Mouse (Mus musculus) layer of hippocampus, adult 18-20 months (tissue): ENCODE data around the gene Angpt4. TPM values are rescaled to one million over a fixed set of nuclear protein-coding genes. Genes with fewer than 3 reads are reported as not detected.

Source experiments
- DNase-seq, 2 experiments: peaks; one replicate each; pipeline ENCODE4 v3.0.0; 2022; ENCODE audit warnings: low spot score in 2 of 2
- long read RNA-seq: library from polyadenylated mRNA; stranded (forward); transcript quantifications from one replicate; pipeline ENCODE4 v2.0.0, GENCODE M21; 2021
- total RNA-seq, 2 experiments: library from RNA; stranded (reverse); gene quantifications; 2 replicates each; pipeline ENCODE4 v1.2.3; 2021

Angpt4 gene
- not detected for total RNA-seq
- long read RNA-seq: 0 reads

GRCm38 (mm10) chr2:151910919-151911500, at the start of gene Angpt4:
Gene Angpt4 (plus strand): TSS chr2:151911210.
- no peak for DNase-seq

DNA sequence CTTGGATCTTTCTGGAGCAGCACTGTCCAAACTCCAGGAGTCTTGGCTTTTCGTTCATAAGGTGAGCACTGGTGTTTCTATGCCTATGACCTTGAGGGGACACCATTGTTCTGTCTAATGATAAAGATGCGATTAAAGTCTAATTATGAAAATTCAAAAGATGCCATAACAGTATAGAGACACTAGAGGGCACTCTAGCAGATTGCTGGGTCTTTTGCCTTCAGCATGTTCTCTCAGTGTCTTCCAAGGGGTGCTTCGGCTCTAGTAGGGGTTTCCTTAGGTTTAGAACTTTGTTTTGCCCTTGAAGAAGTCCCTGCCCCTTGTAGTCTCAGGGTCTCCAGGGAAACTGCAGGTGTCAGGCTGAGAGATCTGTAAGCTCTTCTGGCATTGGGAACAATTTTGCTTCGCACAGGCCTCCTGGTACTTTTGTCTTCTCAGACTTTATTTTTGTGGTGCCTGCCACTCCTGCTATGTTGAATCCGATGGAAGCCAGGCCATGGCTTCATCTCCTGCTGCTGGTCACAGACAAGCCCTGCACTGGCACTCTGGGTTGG, 48.7 kb upstream of the Angpt4 start:
- DNase-seq: no peak

DNA sequence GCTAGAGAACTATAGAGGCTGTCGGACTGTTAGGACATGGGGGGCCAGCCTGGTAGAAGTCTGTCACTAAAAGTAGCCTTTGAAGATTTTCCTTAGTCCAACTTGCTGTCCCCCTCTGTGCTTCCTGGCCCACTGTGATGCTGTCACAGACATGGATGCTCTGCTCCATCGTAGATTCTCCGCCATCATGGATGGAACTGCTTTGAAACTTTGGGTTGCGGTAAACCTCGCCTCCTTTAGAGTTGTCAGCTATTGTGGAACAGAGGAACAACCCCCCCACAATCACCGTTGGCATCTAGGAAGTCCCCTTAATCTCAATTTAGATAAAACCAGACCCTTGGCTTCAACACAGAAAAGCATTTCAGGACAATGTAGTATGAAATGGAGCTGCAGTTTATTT, 46.1 kb upstream of the Angpt4 start:
- no peak for DNase-seq

GRCm38 (mm10) chr2:151866487-151866886, 44.5 kb upstream of the Angpt4 start:
- DNase-seq: peak; percentile 35 to 78

DNA sequence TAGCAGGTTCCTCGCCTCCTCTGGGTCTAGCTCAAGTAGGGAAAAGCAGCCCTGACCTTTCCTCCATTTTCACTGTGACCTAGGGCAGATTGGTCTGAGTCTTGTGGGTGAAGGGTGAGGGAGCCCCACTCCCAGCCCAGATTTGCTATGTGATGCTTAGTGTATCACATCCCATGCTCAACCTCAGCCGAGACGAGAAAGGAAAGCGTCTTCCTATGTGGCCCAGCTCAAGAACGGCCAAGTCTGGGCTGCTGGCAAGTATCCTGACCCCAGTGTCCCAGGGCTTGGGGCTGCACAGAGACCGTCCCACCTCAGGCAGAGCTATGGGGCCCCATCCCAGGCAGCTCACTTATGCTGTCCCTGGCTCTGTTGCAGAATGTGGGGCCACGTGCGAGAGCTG, 42.8 kb upstream of the Angpt4 start:
- DNase-seq: no peak

DNA sequence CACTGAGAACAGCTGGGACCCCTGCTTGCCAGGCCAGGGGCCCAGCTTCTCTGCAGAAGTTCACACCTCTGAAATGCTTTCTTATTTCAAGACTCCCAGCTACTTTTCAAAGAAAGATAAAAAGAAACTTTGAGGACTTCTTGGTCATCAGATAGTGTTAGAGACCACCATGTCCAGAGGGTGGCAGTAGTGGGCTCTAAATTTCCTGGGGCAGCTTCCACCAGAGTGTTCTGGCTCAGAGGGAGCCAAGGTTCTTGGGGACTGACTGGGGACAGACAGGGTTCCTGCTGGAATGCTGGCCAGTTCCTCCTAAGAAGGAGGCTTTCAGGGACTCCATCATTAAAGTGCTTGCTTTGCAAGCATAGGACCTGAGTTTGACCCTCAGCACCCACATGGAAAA, 36.5 kb upstream of the Angpt4 start:
- peak in 1 of 2 experiments; percentile 20 for DNase-seq

GRCm38 (mm10) chr2:151876012-151876485, 35.0 kb upstream of the Angpt4 start:
- peak; percentile 27 to 65 for DNase-seq

- DNase-seq: no peak
These were observed 32.4 kb upstream of the Angpt4 start for GRCm38 (mm10) chr2:151878645-151879044.

DNA sequence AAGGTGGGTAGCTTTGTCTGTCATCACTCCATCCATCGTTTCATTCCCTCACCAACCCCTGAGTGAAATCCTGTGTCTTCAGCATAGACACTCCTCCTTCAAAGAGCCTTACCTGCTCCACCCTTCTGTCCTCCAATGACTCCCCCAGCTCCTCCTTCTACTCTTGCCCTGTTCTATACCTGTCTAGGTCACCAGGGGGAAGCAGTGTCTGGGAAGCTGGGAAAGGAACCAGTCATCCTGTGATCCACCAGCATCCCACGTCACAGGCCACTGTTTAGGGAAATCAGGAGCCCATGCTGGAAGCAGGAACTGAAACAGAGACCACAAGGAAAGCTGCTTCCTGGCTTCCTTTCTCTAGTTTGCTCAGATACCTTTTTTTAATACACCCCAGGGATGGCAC, 31.2 kb upstream of the Angpt4 start:
- no peak for DNase-seq

GRCm38 (mm10) chr2:151891031-151891430, 20.0 kb upstream of the Angpt4 start:
- DNase-seq: peak; percentile 24 to 50

DNA sequence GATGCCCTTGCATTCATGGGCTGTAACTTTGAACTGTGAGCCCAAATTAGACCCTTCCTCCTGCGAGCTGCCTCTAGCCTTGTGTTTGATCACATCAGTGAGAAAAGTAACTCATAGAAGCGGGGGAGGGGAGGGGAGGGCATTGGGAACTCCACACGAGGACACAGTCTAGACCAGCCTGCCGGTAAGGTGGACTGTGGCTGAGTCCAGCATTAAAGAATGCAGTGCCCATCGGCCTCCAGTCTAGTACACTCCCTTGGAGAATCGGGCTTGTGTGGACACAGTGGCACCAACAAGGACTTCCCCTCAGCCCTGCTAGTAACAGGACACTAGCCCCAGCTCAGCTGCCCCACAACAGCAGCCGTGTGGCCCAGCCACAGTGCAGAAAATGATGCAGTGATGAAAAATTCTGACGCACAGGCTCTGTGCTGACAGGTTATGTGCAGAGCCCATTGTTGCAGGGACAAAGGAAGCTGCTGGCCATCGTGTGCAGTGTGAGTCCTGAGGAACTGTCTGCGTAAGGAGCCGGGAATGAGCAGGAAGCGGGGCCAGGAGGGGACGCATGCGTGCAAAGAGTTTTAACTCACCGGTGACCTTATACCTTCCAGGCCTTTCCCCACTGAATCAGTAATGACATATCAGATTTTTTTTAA, 17.8 kb upstream of the Angpt4 start:
- no peak for DNase-seq

GRCm38 (mm10) chr2:151894209-151894980, 16.6 kb upstream of the Angpt4 start:
- peak in 1 of 2 experiments; percentile 42 for DNase-seq

DNA sequence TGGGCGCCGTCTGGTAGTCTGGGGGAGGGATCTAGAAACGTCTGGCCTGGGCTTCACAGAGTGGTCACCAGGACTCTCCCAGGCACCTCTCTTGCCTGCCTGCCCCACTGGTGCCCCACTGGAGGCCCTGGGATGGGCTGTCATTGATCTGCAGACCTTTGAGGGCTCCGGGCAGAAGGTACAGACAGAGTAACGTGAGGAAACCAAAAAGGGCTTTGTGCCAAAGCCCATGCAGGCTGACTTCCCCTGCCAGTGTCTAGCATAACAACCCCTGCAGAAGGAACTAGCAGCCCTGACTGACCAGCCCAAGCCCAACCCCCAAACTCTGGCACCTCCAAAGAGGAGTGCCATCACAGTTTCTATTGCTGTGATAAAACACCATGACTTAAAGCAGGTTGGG, 15.1 kb upstream of the Angpt4 start:
- no peak for DNase-seq

DNA sequence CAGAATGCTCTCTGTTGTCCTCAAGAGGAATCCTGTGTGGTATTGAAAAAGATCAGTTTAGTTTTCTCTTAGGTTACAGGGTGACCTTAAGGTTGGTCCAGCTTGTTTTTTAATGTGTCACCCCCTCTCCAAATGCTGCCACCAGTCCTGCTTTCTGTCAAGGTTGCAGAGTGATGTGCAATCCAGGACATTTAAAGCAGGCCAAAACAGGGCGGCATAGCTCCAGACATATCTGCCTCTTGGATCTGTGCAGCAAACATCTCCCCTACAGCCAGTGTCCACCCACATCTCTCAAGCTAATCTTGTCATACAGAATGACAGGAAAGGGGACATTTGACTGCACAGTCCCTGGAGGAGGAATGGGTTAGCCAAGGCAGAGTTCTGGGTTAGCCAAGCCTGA, 12.9 kb upstream of the Angpt4 start:
- no peak for DNase-seq

GRCm38 (mm10) chr2:151900845-151901244, 10.2 kb upstream of the Angpt4 start:
- DNase-seq: no peak

DNA sequence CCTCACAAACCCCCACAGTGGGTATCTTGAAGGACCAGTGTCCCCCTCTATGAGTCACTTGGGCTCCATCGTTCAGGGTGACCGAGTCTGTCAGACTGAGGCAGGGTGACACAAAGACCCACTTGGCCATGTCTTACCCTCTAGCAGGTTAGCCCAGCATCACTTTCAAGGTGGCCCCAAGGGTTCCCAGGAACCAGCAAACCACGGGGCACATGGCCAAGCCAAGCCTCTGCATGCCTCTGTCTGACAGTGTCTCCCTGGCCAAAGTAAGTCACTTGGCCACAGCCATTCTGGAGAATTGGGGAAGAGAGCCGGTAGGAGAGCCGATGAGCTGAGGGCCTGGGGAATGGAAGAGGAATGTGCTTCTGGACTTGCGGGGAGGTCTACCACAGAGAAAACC, 7.7 kb upstream of the Angpt4 start:
- DNase-seq: no peak

- DNase-seq: no peak
These were observed 7.1 kb upstream of the Angpt4 start for GRCm38 (mm10) chr2:151903933-151904332.

DNA sequence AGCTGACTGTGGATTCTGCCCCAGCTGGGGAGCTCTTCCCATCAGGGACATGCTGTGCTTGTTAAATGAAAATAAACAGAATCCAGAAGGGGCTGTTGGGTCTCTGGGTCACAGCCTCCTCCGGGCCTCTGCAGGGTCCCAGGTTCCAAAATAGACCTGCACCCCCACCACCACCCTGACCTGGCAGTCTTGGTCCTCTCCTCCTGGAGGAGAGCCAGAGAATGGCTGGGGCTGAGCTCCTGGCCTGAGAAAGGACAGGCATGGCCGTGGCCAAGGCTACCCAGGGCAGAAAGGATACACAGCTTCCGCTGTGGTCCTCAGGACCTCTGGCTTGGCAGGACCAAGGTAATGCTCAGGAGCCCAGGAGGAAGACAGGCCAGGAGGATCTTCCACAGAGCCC, 6.4 kb upstream of the Angpt4 start:
- no peak for DNase-seq

DNA sequence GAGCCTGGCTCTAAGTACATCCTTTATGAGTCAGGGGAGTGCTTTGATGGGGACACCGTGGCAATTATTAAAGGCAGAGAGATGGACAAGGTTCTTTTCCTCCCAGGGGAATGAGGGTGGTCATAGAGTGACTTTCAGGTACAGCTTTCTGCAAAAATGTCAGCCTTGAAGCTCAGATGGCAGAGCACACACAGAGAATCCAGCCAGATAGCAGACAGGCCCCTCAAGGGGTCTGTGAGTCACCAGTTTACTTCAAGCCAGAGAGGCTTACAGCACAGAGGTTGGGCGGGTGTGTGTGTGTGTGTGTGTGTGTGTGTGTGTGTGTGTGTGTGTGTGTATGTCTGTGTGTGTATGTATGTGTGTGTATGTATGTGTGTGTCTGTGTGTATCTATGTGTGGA, 4.0 kb upstream of the Angpt4 start:
- DNase-seq: no peak

- DNase-seq: no peak
These were observed 1.6 kb upstream of the Angpt4 start for GRCm38 (mm10) chr2:151909386-151909785.

GRCm38 (mm10) chr2:151910498-151910897, 512 bp upstream of the Angpt4 start:
- no peak for DNase-seq

GRCm38 (mm10) chr2:151911751-151912150, 741 bp downstream of the Angpt4 start:
- DNase-seq: no peak
